Mouse (Mus musculus): ENCODE measurements around the gene Spon1.

The Spon1 gene

DNA sequence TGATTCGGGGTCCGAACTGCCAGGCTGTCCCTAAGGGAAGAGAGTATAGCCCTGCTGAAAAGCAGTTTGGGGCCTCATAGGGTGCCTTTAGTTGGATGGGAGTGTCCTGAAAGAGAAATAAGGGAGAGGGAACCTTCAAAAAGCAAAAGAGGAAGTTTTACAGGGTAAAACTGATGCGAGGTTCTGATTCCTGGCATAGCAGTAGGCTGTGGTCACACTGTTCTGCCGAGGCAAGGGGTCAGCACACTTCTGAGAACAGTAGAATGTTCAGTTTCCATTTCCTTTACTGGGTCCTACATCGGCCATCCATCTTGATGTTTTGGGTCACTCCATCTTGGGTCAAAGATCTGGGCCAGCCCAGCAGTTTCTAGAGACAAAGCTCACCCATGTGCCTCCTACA, 14.5 kb downstream of the Spon1 start:
- no peak for DNase-seq

DNA sequence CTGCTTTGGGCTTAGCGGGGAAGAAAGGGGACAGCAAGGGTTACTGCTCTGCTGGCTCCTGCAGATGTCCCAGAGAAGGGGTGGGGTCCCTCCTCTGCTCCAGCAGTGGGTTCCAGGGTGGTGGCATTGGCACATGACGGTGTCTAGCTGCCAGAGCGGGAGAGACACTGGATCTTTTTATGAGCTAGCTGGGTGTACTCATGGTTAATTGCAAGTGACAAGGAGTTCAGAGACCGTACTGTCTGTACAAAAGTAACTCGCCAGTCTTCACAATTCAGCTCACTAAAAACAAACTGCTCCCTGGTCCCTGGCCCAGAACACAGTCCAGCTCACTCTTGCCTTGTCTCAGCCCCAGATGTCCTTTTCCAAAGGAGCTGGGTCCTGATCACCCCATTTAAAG, 26.2 kb downstream of the Spon1 start:
- DNase-seq: no peak

DNA sequence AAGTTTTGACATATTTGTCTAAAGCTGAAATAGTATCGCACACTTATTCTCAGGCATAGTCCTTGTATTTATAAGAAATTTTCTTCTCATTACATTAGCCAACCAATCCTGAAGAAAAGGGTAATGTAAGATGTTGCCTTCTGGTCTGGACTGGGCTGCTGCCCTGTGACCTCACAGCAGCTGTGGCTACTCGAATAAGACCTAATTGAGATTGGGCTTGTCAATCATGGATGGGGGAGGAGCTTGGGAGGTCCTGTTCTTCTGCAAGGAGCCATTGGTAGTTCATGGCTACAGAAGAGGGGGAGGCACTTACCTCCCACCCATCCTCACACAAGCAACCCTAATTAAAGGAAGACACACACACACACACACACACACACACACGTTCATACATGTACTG, 27.1 kb downstream of the Spon1 start:
- DNase-seq: no peak

DNA sequence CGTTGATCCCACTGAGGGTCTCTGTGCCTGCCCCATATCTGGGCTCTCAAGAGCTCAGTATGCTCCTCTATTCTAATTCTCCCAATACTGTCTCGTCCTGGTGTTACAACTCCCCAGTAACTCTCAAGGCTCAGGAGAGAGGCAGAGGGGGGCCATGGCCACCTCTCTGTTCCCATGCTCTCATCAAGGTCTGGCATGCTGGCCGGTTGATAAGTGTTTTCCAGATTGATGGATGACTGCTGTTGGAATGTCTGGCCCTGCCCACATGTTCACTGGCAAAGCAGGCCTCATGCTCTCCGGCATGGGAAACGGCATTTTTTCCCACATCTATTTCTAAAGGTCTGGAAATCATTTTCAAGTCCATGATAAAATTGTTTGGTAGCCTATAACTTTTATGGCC, 29.4 kb downstream of the Spon1 start:
- no peak for DNase-seq

DNA sequence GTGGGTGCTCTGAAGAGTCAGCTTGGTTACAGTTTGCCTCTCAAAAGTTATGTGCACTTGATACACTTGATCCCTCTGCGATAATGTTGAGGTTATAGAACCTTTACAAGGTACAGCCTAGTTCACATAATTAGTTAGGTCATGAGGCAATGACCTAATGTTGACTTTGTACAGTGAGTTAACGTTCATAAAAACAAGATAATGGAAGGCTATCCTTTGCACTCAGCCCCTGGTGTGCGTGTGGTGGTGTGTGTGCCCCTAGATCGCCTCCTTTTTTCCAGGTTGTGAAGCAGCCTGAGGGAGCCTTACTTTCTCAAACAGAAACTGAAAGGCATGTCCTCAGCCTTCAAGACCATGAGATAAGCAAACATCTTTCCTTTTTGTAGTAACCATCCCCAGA, 31.3 kb downstream of the Spon1 start:
- no peak for DNase-seq

DNA sequence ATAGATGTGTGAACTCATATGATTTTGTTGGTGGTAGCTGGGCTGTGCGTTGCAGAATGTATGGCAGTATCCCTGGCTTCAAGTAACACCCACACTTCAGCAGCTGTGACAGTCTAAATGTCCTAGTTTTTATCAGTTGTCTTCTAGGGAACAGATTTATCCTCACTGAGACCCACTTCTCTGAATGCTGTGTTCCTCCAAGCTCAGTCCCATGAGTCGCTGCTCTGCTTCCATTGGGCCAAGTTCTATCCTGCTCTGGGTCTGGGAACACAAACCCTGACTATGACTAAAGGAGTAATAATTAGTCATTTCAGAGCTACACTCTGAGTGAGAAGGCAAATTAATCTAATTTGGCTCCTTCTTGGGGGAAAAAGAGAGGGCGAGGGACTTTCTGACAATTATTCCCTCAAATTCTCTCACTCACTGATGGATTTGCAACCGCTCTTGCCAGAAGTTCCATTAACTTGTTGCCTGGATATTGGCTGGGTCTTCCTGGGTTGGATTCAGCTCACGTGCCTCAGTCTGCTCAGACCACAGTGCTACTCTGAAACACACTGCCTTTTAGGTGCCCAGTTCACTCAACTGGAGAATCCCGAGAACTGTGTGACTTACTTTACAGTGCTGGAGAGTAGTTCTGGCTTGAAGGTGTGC, 32.9 kb downstream of the Spon1 start:
- no peak for DNase-seq

DNA sequence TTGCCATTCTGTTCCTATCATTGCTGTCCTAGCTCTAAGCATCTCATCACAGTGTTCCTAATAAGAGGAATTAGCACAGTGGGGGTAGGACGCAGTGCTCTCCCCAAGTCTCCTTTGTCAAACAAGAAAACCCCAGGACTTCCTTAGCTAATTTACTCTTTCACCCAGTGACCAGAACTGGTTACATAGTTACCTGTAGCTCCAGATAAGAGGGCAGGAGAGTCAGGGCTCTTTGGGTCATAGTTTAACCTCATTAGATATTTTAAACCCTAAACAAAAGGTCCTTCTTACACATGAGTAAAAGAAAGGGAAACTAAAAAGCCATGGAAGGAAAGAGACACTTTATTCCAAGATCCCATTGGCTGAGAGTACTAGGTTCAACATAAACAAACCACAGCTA, 44.0 kb downstream of the Spon1 start:
- no peak for DNase-seq

DNA sequence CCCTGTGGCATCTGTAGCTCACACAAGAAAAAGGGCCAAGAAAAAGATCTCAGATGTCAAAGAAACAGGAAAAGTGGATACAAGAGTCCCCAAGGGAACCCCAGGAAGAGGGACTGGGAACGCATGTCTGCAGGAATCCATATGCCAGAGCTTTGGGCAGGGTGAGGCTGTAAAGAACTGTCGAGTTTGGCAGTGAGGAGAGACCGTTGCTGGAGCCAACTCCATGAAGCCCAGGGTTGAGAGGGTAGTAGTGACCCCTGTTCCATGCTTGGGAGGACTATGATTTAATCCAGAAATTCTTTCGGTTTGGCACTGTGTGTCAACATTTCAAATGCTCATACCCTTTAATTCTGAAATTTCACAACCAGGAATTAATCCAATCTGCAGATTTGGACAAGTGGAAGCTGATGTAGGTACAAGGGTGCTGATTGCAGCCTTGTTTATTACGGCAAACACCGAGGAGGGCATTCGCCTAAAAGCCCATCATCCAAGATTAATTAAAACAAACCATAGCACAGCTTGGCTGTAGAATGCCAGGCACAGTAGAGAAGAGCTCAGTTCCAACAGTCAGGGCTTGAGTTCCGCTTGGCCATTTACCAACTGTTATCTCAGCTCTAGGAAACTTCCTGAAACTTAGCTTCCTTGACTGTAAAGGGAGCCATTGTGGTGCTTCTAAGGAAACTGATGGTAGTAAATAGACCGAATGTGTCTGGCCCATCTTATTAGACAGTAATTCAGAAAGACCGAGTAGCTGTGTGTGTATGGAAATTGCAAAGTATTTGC, 45.8 kb downstream of the Spon1 start:
- DNase-seq: no peak

DNA sequence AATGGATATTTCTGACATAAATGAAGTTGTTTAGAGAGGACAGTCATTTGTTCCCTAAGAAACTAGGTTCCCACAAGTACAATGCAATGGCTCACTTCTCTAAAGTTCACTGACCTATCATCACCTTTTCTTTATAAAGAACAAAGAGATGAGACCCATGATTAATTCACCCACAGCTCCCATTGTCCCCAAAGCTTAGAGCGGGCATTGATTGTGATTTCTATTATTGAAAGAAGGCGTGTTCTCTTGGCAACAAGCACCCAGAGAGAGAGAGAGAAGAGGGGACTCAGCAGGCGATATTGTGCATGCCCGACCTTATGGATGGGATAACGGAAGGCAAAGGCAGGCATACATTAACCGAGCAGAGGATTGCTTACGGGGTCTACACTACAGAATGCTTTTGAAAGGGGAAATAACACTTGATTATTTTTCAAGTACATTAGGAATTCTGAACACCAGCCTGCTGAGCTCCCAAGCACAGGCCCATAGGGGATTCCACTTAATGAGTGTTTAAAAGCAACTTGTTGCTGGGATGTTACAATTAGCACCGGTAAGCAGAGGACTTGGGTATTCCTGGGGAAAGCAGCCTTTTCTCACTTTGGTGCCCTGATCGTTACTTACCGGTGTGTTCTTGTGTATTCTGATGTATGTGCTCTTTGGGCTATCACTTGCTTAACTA, 48.4 kb downstream of the Spon1 start:
- no peak for DNase-seq

DNA sequence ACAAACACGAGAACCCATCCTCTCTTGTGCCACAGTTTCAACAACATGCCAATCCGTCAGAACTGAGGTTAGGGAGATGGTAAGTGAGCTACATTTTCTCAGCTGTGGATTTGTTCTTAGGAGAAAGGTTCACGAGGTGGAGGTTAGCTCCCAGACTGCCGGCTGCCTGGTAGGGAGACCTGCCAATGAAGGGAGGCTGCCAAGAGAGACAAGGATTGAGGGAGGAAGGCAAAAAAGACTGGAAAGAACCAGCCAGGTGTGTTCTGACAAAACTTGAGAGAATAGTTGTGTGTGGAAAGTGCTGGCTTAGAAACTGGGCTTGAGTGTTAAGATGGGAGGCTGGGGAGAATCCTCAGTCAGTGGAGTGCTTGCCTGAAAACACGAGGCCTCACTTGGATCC, 49.9 kb downstream of the Spon1 start:
- no peak for DNase-seq

DNA sequence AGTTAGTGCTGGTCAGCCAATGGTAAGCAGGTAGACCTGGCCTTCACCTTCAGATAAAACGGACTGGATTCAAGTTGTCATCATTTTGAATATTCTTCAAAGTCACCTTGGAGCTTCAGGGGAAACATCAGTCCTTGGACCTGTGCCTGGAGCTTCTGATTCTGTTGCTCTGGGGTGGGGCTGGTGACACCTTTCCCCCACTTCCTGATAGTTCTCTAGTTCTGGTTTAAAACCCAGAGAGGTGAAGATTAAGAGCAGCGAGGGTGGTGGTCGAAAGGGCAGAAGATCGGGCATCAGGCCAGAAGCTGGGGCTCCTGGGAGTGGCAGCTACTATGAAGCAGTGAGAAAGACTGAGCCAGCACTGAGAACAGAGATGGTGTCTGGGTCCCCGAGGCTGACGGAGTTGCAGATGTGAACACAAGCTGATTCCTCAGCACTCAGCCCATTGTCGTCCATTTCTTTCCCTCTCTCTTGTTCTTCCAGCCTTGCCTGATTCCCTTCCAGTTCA, 51.1 kb downstream of the Spon1 start:
- DNase-seq: no peak

DNA sequence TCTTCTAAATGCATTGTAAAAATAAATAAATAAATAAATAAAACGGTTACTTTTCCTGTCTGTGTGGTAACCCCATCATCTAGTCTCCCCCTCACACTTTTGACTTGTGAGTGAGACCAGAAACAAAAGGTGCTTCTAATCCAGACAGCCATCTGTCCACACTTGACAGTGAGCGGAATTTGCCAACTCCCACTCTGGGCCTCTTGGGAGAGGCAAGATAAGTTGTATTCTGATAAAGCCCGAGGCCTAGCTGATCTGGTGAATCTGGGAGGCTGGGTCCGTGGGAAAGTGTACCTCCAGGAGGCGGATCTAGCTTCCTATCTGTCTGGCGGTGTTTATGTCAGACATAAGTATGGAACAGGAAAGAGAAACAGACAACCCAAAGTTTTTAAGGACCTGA, 52.3 kb downstream of the Spon1 start:
- no peak for DNase-seq

DNA sequence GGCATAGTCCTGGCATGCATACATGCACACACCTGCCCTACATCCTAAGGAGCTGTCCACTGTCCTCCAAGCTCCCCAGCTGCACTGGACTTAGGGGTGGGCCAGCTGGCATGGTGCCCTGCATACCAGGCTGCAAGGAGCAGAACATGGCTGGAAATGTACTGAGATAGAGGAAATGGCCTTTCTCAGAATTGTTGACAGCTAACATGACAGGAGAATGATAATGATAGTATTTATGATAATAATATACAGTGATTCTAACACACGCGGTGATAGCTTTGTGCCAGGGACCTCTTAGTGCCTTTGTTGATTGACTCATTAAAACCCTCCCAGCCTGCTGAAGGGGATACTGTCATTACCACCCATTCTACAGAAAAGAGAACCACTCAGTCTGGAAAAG, 54.4 kb downstream of the Spon1 start:
- no peak for DNase-seq

DNA sequence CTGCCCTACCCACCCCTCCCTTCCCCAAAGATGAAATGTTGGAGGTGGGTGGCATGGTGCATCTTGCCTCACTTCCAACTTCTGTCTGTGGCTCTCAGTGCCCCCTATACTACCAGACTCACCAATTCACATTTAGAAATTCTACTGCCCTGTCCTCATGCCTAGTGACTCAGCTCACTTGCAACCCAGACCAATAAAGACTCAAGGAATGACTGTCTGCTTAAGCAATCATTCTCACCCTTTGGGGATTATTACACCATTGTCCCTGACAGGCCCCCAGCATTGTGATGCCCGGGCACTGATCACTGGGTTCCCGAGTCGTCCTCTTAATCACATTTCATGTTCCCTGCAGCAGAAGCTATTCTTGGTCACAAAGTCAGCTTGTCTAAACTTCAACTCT, 57.2 kb downstream of the Spon1 start:
- no peak for DNase-seq

DNA sequence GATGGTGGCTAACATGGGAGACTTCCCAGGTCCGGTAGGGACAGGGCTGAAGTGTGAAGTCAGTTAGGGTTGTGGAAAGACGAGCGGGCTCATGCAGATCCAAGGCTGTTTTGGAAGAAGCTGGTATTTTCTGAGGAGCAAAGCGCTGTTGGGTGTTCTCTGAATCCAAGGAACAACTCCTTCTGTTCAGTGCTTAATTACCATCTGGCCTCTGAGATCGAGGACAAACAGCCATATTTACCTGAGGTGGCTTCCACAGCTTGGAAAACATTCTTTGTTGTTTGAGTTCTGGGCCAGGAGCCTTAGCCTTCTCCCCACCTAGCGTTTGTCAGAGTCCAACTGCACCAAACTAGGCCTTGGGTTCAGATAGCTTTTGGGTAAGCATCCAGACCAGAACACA, 58.9 kb downstream of the Spon1 start:
- DNase-seq: no peak

DNA sequence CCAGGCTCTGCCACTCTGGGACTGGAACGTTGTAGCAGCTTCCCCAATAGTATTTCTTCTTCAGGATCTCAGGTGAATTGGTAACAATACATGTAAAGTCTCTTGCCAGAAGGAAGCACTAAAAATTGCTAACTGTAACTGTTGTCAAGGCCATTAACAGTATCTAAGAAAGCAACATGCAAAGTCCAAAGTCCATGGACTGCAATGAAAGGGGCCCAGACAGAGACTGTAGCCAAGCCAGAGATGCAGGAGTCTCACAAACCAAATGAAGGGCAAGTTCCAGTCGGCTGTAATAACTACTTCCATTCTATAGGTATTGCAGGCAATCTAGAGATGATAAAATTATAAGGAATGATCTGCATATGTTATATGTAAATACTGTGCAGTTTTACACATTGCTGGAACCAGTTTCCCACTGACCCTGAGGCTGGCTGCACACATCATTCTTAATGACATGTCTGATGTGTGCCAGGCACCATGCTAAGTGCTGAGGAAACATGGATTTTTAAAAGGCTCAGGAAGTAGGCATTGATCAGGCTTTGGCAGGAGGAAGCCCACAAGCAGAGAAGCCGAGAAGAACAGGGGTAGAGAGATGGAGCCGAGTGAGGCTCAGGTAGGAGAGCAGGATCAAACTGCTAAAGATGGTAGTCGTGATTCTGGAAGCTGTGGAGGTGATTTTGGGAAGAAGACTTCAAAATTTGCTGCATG, 59.9 kb downstream of the Spon1 start:
- no peak for DNase-seq

DNA sequence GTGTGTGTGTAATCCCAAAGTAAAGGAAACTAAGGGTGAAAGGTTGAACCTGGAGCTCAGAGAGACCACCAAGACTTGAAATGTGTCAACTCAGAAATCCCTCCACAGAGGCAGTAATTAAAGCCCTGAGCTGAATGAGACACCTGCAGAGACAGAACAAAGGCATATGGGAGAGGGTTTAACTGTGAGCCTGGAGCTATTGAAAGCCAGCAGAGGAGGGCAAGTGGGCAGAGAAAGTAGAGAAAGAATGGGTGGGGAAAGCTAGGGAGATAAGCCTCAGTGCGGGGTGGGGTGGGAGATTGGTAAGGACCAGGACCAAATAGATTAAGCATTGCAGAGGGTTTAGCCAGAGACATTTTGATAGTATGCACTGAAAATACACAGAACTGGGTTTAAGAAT, 60.7 kb downstream of the Spon1 start:
- no peak for DNase-seq

DNA sequence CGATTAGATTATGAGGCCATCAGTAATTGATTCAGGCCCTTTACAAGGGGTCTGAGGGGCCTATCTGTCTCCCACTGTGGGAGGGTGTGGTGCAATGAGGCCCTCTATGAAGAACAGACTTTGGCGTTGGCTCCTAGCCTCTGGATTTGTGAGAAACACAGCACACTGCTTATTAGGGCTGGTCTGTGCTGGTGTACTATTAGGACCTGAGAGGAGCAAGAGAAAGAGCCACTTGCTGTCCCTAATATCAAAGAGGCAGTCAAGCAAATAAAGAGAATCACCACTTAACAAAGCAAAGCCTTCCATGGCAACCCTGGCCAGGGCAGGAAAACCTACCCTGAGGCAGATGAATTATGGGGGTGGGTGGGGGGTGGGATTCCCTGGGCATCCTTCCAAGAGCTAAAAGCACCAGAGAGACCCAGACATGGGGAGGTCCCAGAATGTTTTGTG, 62.3 kb downstream of the Spon1 start:
- no peak for DNase-seq

DNA sequence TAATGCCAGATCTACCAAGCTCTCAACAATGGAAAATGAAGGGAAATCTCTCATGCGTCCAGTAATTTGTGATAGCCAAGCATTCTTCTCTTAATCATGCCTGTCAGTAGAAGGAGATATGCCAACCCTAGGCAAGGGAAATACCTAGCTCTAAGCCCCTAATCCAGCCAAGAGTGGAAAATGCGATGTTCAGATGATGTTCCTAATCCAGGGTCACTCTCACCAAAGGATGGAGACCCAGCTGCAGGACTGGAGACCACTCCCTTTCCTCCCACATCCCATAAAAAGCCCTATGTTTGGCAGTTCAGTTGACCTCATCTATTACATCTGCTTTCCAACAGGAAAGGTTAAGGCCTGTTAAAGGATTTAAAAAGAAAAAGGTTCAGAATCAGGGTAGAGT, 62.8 kb downstream of the Spon1 start:
- no peak for DNase-seq

DNA sequence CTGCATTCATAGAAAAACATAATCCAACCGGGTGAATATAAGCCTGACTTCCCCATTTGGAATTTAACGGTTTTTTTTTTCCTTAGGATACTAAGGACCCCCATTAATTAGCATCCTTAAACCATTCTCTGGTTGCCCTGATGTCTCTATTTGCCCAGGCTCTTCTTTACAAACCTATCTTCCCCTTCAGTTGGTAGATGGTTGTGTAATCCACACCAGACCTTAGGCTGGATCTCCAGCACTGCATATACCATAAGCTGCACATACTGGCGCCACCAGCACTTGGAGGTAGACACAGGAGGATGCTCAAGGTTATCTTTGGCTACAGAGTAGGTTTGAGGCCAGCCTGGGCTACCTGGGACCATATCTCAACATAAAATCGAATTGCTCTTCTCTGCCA, 71.4 kb downstream of the Spon1 start:
- no peak for DNase-seq

DNA sequence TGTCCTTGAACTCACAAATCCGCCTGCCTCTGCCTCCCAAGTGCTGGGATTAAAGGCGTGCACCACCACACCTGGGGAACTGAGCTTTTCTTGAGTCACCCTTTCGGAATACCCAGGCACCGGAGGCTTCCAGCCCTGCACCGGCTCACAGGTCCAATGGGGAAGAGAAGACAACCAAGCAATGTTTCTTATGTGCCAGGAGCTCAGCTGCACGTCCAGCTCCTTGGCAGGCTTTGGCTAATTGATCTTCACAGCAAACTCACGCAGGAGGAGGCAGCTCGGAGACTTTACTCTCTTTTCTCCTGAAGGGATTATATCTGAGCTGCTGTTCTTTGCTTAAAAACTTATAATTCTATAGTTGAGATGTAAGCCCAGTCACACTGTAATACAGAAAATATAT, 73.6 kb downstream of the Spon1 start:
- no peak for DNase-seq

DNA sequence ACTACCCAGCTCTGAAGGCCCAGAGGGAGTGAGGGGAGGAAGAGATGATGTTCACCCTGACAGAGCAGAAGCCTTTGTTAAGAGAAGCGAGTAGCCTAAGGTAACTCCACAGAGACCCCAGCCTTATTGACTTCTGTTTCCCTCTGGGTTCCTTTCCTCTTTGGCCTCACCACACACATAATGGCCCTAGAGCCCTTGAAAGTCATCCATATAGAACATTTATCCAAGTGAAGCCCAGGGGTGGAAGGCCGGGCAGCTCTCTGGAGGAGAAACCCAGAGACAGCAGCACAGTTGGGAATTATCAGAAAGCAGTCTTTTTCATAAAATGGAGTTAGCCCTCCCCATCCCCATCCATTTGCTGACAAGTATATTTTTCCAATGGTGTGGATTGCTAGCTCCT, 75.7 kb downstream of the Spon1 start:
- no peak for DNase-seq

DNA sequence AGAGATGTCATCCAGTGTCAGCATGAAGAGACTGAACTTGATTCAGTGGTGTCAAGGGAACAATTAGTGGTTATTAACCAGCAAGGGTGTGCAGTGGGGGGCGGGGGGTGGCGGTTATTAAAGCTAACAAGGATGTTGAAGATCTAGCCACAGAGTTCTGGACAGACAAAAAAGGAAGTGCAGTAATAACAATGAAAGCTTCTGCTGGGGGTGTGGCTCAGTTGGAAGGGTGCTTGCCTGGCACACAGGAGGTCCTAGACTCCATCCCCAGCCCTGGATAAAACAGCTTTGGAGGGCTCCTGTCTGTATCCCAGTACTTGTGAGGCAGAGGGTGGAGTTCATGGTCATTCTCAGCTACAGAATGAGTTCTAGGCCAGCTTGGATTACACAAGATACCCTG, 77.4 kb downstream of the Spon1 start:
- no peak for DNase-seq

All from B cell, adult 2 months (primary cell).